Mouse (Mus musculus): ENCODE results near the gene Ap1ar.

DNA sequence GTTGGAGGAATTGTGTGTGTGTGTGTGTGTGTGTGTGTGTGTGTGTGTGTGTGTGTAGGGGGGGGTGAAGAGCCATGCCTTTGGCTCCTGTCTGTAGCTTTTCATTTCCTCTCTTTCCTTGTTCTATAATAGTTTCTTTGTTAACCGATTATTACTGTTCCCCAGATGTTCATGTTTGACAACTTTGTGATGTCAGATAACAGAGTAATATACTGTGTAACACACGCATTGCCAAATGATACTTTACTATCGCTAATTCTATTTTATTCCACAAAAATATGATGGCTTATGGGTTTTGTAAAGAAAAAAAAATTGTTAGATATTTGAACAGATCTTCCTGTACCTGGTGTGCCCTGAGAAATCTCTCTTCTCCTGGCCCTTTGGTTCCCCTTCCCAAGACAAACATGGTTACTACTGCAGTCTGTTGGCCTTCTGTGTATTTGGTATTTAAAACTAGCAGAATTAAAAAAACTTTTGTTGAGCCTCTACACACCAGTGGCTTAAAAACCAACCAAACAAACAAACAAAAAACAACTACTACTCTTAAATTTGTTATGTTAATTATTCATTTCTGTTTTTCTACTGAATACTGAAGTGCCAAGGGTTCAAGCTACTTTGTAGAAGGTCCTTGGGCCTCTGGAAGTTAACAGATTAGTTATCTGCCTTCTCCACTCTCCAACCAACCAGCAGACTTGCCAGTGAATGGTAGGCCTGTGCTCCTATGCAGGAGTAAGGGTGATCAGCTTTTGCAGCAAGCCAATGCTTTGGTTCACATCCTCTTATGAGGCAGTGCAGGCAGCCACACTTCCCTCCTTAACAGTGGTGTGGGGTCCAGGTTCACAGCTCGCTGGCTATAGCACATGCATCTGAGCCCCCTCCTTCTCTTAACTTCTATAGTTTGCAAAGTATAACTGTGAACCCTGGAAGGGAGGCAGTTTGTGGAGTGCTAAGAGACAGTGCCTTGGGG is 45.4 kb downstream of the Ap1ar start:
- TF ChIP-seq CTCF (IDR thresholded peaks at IDR 0.05; ENCODE audit: low read depth): no peak
- TF ChIP-seq EP300 (optimal IDR thresholded peaks at IDR 0.05): no peak
